Mouse (Mus musculus): ENCODE data around the gene Chrnd. TPM values are rescaled to one million over a fixed set of nuclear protein-coding genes. Genes with fewer than 3 reads are reported as not detected.

The Chrnd gene
- polyA plus RNA-seq, 1 experiment: not detected

GRCm38 (mm10) chr1:87198119-87199065 lies 8.0 kb downstream of the Chrnd start:
- H3K27me3 ChIP-seq (ENCODE audit: control insufficient read depth, insufficient read depth, low read length): no peaks in the 10 kb centered on the region
- no peak overlapping the region for H3K27ac ChIP-seq (ENCODE audit: insufficient read depth, low read length)
- WGBS: 71% methylated on average over 12 of the region's 12 CpGs
- DNase-seq (ENCODE audit: low read depth in 1 of 2, low spot score in 2 of 2): no peak
- no peaks in the 10 kb centered on the region for H3K36me3 ChIP-seq (ENCODE audit: control insufficient read depth, insufficient read depth, low read length)
- no peaks in the 10 kb centered on the region for H3K4me1 ChIP-seq (ENCODE audit: control insufficient read depth, insufficient read depth, insufficient read length)
- TF ChIP-seq POLR2A (IDR thresholded peaks at IDR 0.05; ENCODE audit: low read depth, low read length): no peak
- no peak for TF ChIP-seq CTCF (IDR thresholded peaks at IDR 0.05; ENCODE audit: extremely low read depth, insufficient read depth, insufficient read length, insufficient replicate concordance)
- no peak overlapping the region for H3K4me3 ChIP-seq (ENCODE audit: extremely low read depth, insufficient read depth, insufficient read length)

GRCm38 (mm10) chr1:87200811-87201210 lies 10.4 kb downstream of the Chrnd start:
- Histone ChIP-seq H3K27me3 (ENCODE audit: control insufficient read depth, insufficient read depth, low read length) (no peaks in the 10 kb centered on the region), H3K27ac (ENCODE audit: insufficient read depth, low read length) (no peak overlapping the region)

GRCm38 (mm10) chr1:87201848-87202247 lies 11.4 kb downstream of the Chrnd start:
- TF ChIP-seq POLR2A (IDR thresholded peaks at IDR 0.05; ENCODE audit: low read depth, low read length) (no peak), CTCF (IDR thresholded peaks at IDR 0.05; ENCODE audit: extremely low read depth, insufficient read depth, insufficient read length, insufficient replicate concordance) (no peak)
- H3K4me1 ChIP-seq (ENCODE audit: control insufficient read depth, insufficient read depth, insufficient read length): no peaks in the 10 kb centered on the region
- no peaks in the 10 kb centered on the region for H3K36me3 ChIP-seq (ENCODE audit: control insufficient read depth, insufficient read depth, low read length)
- 39% methylated on average over 1 of the region's 1 CpGs for WGBS
- no peak overlapping the region for H3K4me3 ChIP-seq (ENCODE audit: extremely low read depth, insufficient read depth, insufficient read length)
- DNase-seq (ENCODE audit: low read depth in 1 of 2, low spot score in 2 of 2): no peak
- H3K27ac ChIP-seq (ENCODE audit: insufficient read depth, low read length): no peak overlapping the region
- H3K27me3 ChIP-seq (ENCODE audit: control insufficient read depth, insufficient read depth, low read length): no peaks in the 10 kb centered on the region; the same call in 1 of the 2 replicates

More at GRCm38 (mm10) chr1:87200811-87201210, 10.4 kb downstream of the Chrnd start:
- no peak for DNase-seq (ENCODE audit: low read depth in 1 of 2, low spot score in 2 of 2)
- no peaks in the 10 kb centered on the region for H3K36me3 ChIP-seq (ENCODE audit: control insufficient read depth, insufficient read depth, low read length)
- no peak overlapping the region for H3K4me3 ChIP-seq (ENCODE audit: extremely low read depth, insufficient read depth, insufficient read length)
- TF ChIP-seq POLR2A (IDR thresholded peaks at IDR 0.05; ENCODE audit: low read depth, low read length) (no peak), CTCF (IDR thresholded peaks at IDR 0.05; ENCODE audit: extremely low read depth, insufficient read depth, insufficient read length, insufficient replicate concordance) (no peak)
- whole genome bisulfite sequencing: 57% methylated on average over 2 of the region's 2 CpGs
- no peaks in the 10 kb centered on the region for H3K4me1 ChIP-seq (ENCODE audit: control insufficient read depth, insufficient read depth, insufficient read length)

- 84% methylated on average over 5 of the region's 5 CpGs for WGBS
Measured at GRCm38 (mm10) chr1:87203779-87204178, 13.4 kb downstream of the Chrnd start.

GRCm38 (mm10) chr1:87204465-87204864 lies 14.1 kb downstream of the Chrnd start, which contains the start of gene Chrng:
Gene Chrng (plus strand): TSS chr1:87204657.
- Histone ChIP-seq H3K4me3 (ENCODE audit: extremely low read depth, insufficient read depth, insufficient read length) (no peak within 1 kb of the TSS), H3K27me3 (ENCODE audit: control insufficient read depth, insufficient read depth, low read length) (no peaks in the 10 kb centered on the region; the same call in 1 of the 2 replicates), H3K4me1 (ENCODE audit: control insufficient read depth, insufficient read depth, insufficient read length) (no peaks in the 10 kb centered on the region), H3K36me3 (ENCODE audit: control insufficient read depth, insufficient read depth, low read length) (no peaks in the 10 kb centered on the region), H3K27ac (ENCODE audit: insufficient read depth, low read length) (no peak within 1 kb of the TSS)
- 84% methylated on average over 7 of the region's 7 CpGs for WGBS
- no peak for DNase-seq (ENCODE audit: low read depth in 1 of 2, low spot score in 2 of 2)
- TF ChIP-seq POLR2A (IDR thresholded peaks at IDR 0.05; ENCODE audit: low read depth, low read length) (no peak), CTCF (IDR thresholded peaks at IDR 0.05; ENCODE audit: extremely low read depth, insufficient read depth, insufficient read length, insufficient replicate concordance) (no peak)

More at GRCm38 (mm10) chr1:87203779-87204178, 13.4 kb downstream of the Chrnd start:
- H3K4me3 ChIP-seq (ENCODE audit: extremely low read depth, insufficient read depth, insufficient read length): no peak overlapping the region
- DNase-seq (ENCODE audit: low read depth in 1 of 2, low spot score in 2 of 2): no peak
- no peak for TF ChIP-seq CTCF (IDR thresholded peaks at IDR 0.05; ENCODE audit: extremely low read depth, insufficient read depth, insufficient read length, insufficient replicate concordance)
- no peak for TF ChIP-seq POLR2A (IDR thresholded peaks at IDR 0.05; ENCODE audit: low read depth, low read length)
- H3K27ac ChIP-seq (ENCODE audit: insufficient read depth, low read length): no peak overlapping the region
- H3K36me3 ChIP-seq (ENCODE audit: control insufficient read depth, insufficient read depth, low read length): no peaks in the 10 kb centered on the region
- no peaks in the 10 kb centered on the region for H3K4me1 ChIP-seq (ENCODE audit: control insufficient read depth, insufficient read depth, insufficient read length)
- H3K27me3 ChIP-seq (ENCODE audit: control insufficient read depth, insufficient read depth, low read length): no peaks in the 10 kb centered on the region; the same call in 1 of the 2 replicates

- no peak for DNase-seq (ENCODE audit: low read depth in 1 of 2, low spot score in 2 of 2)
- Histone ChIP-seq H3K27ac (ENCODE audit: insufficient read depth, low read length) (no peak overlapping the region), H3K27me3 (ENCODE audit: control insufficient read depth, insufficient read depth, low read length) (no peaks in the 10 kb centered on the region; the same call in 1 of the 2 replicates), H3K36me3 (ENCODE audit: control insufficient read depth, insufficient read depth, low read length) (no peaks in the 10 kb centered on the region), H3K4me3 (ENCODE audit: extremely low read depth, insufficient read depth, insufficient read length) (no peak overlapping the region), H3K4me1 (ENCODE audit: control insufficient read depth, insufficient read depth, insufficient read length) (no peaks in the 10 kb centered on the region)
- 54% methylated on average over 6 of the region's 6 CpGs for WGBS
- TF ChIP-seq CTCF (IDR thresholded peaks at IDR 0.05; ENCODE audit: extremely low read depth, insufficient read depth, insufficient read length, insufficient replicate concordance) (no peak), POLR2A (IDR thresholded peaks at IDR 0.05; ENCODE audit: low read depth, low read length) (no peak)
Measured at GRCm38 (mm10) chr1:87205038-87205437, 14.6 kb downstream of the Chrnd start.

Data from spleen, adult 2 months (tissue).